Mouse (Mus musculus) kidney, postnatal 0 days (tissue): Measurements from ENCODE around the gene Abl2. TPM values are rescaled to one million over a fixed set of nuclear protein-coding genes. Genes with fewer than 3 reads are reported as not detected.
"Not testable (repeated sequence)": the region's sequence is repeated elsewhere in the genome, so short reads cannot be mapped to it uniquely, and the experiment has no call there.

Experiments used
- ATAC-seq: fragments of 200-750 bp; cut with Nextera tagmentation; replicated peaks from 2 replicates; pipeline ENCODE4 v1.8.0; 2017; ENCODE audit warnings: low read depth, moderate number of reproducible peaks, moderate TSS enrichment, moderate library complexity; ENCODE audit not compliant: low FRiP score
- DNase-seq: peaks from one replicate; pipeline ENCODE4 v3.0.0-alpha.2; 2016; ENCODE audit warnings: low spot score
- H3K27ac ChIP-seq: fragments of 300-500 bp; sonication (generic); 2 replicates; pipeline ENCODE4 v1.5.1; 2014; ENCODE audit warnings: mild to moderate bottlenecking
- H3K27me3 ChIP-seq: fragments of 300-500 bp; sonication (generic); 2 replicates; pipeline ENCODE4 v1.6.1; 2014; ENCODE audit warnings: low read length, mixed read lengths; ENCODE audit not compliant: insufficient read depth
- H3K36me3 ChIP-seq: fragments of 300-500 bp; sonication (generic); 2 replicates; pipeline ENCODE4 v1.6.1; 2014; ENCODE audit warnings: low read length, mixed read lengths; ENCODE audit not compliant: insufficient read depth
- H3K4me1 ChIP-seq: fragments of 300-500 bp; sonication (generic); replicated peaks from 2 replicates; pipeline ENCODE4 v1.6.1; 2014; ENCODE audit warnings: antibody characterized with exemption, low read length, mixed read lengths; ENCODE audit not compliant: insufficient read depth
- H3K4me2 ChIP-seq: fragments of 300-500 bp; sonication (generic); 2 replicates; pipeline ENCODE4 v1.6.1; 2014; ENCODE audit warnings: mild to moderate bottlenecking, low read length, moderate library complexity, mixed read lengths
- H3K4me3 ChIP-seq: fragments of 300-500 bp; sonication (generic); replicated peaks from 2 replicates; pipeline ENCODE4 v1.5.1; 2014; ENCODE audit warnings: low read depth, low read length
- H3K9ac ChIP-seq: fragments of 300-500 bp; sonication (generic); 2 replicates; pipeline ENCODE4 v1.6.1; 2014; ENCODE audit warnings: low read depth, low read length
- H3K9me3 ChIP-seq: fragments of 300-500 bp; sonication (generic); replicated peaks from 2 replicates; pipeline ENCODE4 v1.6.1; 2016; ENCODE audit warnings: low read length, inconsistent platforms, mixed read lengths
- CTCF ChIP-seq: IDR thresholded peaks from 2 replicates; pipeline ENCODE4 v1.5.1; 2016; ENCODE audit warnings: antibody characterized with exemption, low read depth, mild to moderate bottlenecking, moderate library complexity
- WGBS: fragments of 180-500 bp; shearing (Covaris S2); extraction: QIAGEN DNeasy Blood & Tissue Kit; methylation state at CpG from one replicate; pipeline ENCODE4 v1.1.7; 2014; 5-methylcytosine and 5-hydroxymethylcytosine counted together
- polyA plus RNA-seq: library from polyadenylated mRNA; unstranded; fragments of >200 nt; fragmentation: Nextera tagmentation; extraction: Ambion mirVana; gene quantifications from 2 replicates; pipeline ENCODE4 v1.2.1, GENCODE M21; 2015

The Abl2 gene
- polyA plus RNA-seq: 2.4 and 3.0 TPM in 2 replicates

- DNase-seq: peak; percentile 96
- Histone ChIP-seq H3K4me1 (no peaks in the 10 kb centered on the region), H3K9ac (peak within 1 kb of the TSS; percentile 99), H3K4me2 (peak within 1 kb of the TSS; percentile 77), H3K27ac (peak within 1 kb of the TSS; percentile 94), H3K9me3 (no peaks in the 10 kb centered on the region), H3K27me3 (no peaks in the 10 kb centered on the region), H3K36me3 (no peaks in the 10 kb centered on the region), H3K4me3 (peak within 1 kb of the TSS; percentile 100)
- WGBS: 9% methylated on average over 54 of the region's 60 CpGs
- ATAC-seq: peak; percentile 96
- peak; percentile 11; the same call in 1 of the 2 replicates for TF ChIP-seq CTCF
Observed at GRCm38 (mm10) chr1:156558024-156558930, at the start of gene Abl2. Abl2 (plus strand) TSS chr1:156558786.

- H3K27me3 ChIP-seq: no peaks in the 10 kb centered on the region
- no peak overlapping the region for H3K9ac ChIP-seq
- WGBS: 78% methylated on average over 3 of the region's 3 CpGs
- H3K4me1 ChIP-seq: no peaks in the 10 kb centered on the region
- H3K9me3 ChIP-seq: no peaks in the 10 kb centered on the region
- H3K36me3 ChIP-seq: no peaks in the 10 kb centered on the region
- TF ChIP-seq CTCF: no peak
- ATAC-seq (no peak), DNase-seq (no peak)
- no peak overlapping the region for H3K27ac ChIP-seq
- H3K4me3 ChIP-seq: no peak overlapping the region
- H3K4me2 ChIP-seq: no peak overlapping the region
Observed at GRCm38 (mm10) chr1:156520136-156520780, 38.3 kb upstream of the Abl2 start.

- TF ChIP-seq CTCF: no peak
Observed at GRCm38 (mm10) chr1:156521796-156522517, 36.6 kb upstream of the Abl2 start.

GRCm38 (mm10) chr1:156523842-156524241, 34.7 kb upstream of the Abl2 start, which contains the start of gene Gm10031:
Gm10031 (plus strand) TSS chr1:156524012.
- not testable (repeated sequence) for H3K4me3 ChIP-seq, H3K4me1 ChIP-seq, H3K9me3 ChIP-seq, H3K27me3 ChIP-seq, H3K9ac ChIP-seq, DNase-seq, ATAC-seq, H3K36me3 ChIP-seq, H3K27ac ChIP-seq, H3K4me2 ChIP-seq
- WGBS: 94% methylated on average over 20 of the region's 22 CpGs

More at GRCm38 (mm10) chr1:156521796-156522517, 36.6 kb upstream of the Abl2 start:
- Histone ChIP-seq H3K4me1 (no peaks in the 10 kb centered on the region), H3K9me3 (no peaks in the 10 kb centered on the region), H3K27me3 (no peaks in the 10 kb centered on the region), H3K36me3 (no peaks in the 10 kb centered on the region), H3K4me3 (no peak overlapping the region), H3K4me2 (peak overlapping the region; percentile 41), H3K9ac (no peak overlapping the region), H3K27ac (0 out of 2 replicates have a peak overlapping the region, but pooled peaks have one; percentile 3)
- peak; percentile 39 for DNase-seq
- 0 out of 2 replicates have a peak, but pooled peaks have one; percentile 29 for ATAC-seq
- WGBS: 32% methylated on average over 15 of the region's 15 CpGs

DNA sequence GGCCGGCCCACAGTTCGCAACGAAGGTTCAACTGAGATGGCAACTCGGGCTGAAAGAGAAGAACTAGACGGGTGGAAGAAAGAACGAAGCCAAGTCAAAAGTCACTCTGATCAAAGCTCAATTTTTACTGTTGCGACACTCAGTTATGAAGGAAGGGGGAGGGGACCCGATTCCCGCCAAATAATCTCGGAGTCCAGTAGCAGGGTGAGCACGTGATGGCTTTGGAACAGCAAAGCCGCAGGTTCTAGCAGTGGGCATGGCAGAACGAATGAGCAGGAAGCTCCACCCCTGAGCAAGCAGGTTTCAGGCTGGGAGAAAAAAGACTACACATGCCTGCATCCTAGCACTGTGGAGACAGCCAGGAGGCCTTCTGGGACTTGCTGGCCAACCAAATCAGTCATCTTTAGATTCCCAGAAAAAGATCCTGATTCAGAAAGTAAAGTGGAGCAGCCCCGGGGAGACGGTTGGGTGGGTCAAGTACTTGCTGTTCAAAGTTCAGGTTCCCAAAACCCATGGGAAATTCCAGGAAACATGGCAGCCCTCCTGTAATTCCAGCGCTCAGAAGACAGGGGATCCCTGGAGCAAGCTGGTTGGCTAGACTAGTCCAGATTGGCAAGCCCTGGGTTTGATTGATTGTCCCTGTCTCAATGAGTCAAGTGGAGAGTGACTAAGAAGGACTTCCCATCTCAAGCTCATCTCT, 26.0 kb upstream of the Abl2 start:
- H3K4me3 ChIP-seq, H3K4me2 ChIP-seq, H3K36me3 ChIP-seq, H3K4me1 ChIP-seq, H3K27ac ChIP-seq, H3K9ac ChIP-seq, H3K27me3 ChIP-seq, H3K9me3 ChIP-seq, DNase-seq, ATAC-seq: not testable (repeated sequence)
- WGBS: 89% methylated on average over 16 of the region's 16 CpGs
